Mouse (Mus musculus) cerebellum, adult 2 months (tissue): ENCODE data around the gene Dock6.

Experiments
- CTCF ChIP-seq: fragments of 200-500 bp; IDR thresholded peaks from 2 replicates; pipeline ENCODE4 v1.5.1; 2011; ENCODE audit warnings: low read depth, mild to moderate bottlenecking, control low read depth, low read length, moderate library complexity, borderline replicate concordance; ENCODE audit not compliant: insufficient read depth
- POLR2A ChIP-seq: fragments of 200-500 bp; IDR thresholded peaks from 2 replicates; pipeline ENCODE4 v1.6.1; 2011; ENCODE audit warnings: low read length, control low read depth, borderline replicate concordance; ENCODE audit not compliant: insufficient read depth

- TF ChIP-seq CTCF (no peak), POLR2A (no peak)
Observed at GRCm38 (mm10) chr9:21791861-21792260, 60.6 kb downstream of the Dock6 start.
